Mouse (Mus musculus): ENCODE results near the gene Heatr5a. TPM values are rescaled to one million over a fixed set of nuclear protein-coding genes. Genes with fewer than 3 reads are reported as not detected.

The Heatr5a gene
- 11.1 TPM for polyA plus RNA-seq (2014; fragmentation: Illumina TruSeq; extraction: RNeasy Lipid Tissue Mini Kit (QIAGEN cat#74804); ENCODE audit: low read depth, low replicate concordance)

GRCm38 (mm10) chr12:51971070-51971664 is at the start of gene Heatr5a:
Heatr5a (minus strand) TSS chr12:51971321.

GRCm38 (mm10) chr12:52005877-52006632 is 34.9 kb upstream of the Heatr5a start, which contains the start of gene Dtd2:
Dtd2 (minus strand) TSS chr12:52006501.

GRCm38 (mm10) chr12:51829290-51830076 is 141.6 kb downstream of the Heatr5a start, which contains the start of gene Hectd1:
Hectd1 (minus strand) TSS chr12:51829536.

Other genes starting within 250 kb of the Heatr5a start
- 37.3 TPM for gene Hectd1, start 141.8 kb downstream of the Heatr5a start, polyA plus RNA-seq (2014; fragmentation: Illumina TruSeq; extraction: RNeasy Lipid Tissue Mini Kit (QIAGEN cat#74804); ENCODE audit: low read depth, low replicate concordance)
- gene Dtd2, start 35.2 kb upstream of the Heatr5a start, polyA plus RNA-seq (2014; fragmentation: Illumina TruSeq; extraction: RNeasy Lipid Tissue Mini Kit (QIAGEN cat#74804); ENCODE audit: low read depth, low replicate concordance) = 12.4 TPM
- gene Gpr33, start 56.7 kb upstream of the Heatr5a start, polyA plus RNA-seq (2014; fragmentation: Illumina TruSeq; extraction: RNeasy Lipid Tissue Mini Kit (QIAGEN cat#74804); ENCODE audit: low read depth, low replicate concordance) = 0.30 TPM
- 8.0 TPM for gene Nubpl, start 126.4 kb upstream of the Heatr5a start, polyA plus RNA-seq (2014; fragmentation: Illumina TruSeq; extraction: RNeasy Lipid Tissue Mini Kit (QIAGEN cat#74804); ENCODE audit: low read depth, low replicate concordance)